Mouse (Mus musculus) liver, postnatal 0 days (tissue): Measurements from ENCODE around the gene Cep295. TPM values are rescaled to one million over a fixed set of nuclear protein-coding genes. Genes with fewer than 3 reads are reported as not detected.
"Not testable (repeated sequence)": the region's sequence is repeated elsewhere in the genome, so short reads cannot be mapped to it uniquely, and the experiment has no call there.

Experiments
- ATAC-seq: fragments of 200-750 bp; cut with Nextera tagmentation; 2 replicates; pipeline ENCODE4 v1.8.0; 2017; ENCODE audit warnings: mild to moderate bottlenecking, moderate library complexity
- DNase-seq: peaks from one replicate; pipeline ENCODE4 v3.0.0-alpha.2; 2016
- H3K27ac ChIP-seq: fragments of 300-500 bp; sonication (generic); 2 replicates; pipeline ENCODE4 v1.5.1; 2014; ENCODE audit warnings: antibody characterized with exemption, moderate library complexity, mild to moderate bottlenecking, low read depth
- H3K27me3 ChIP-seq: fragments of 300-500 bp; sonication (generic); 2 replicates; pipeline ENCODE4 v1.6.1; 2014; ENCODE audit warnings: low read length, control low read depth, mixed read lengths; ENCODE audit not compliant: insufficient read depth
- H3K36me3 ChIP-seq: fragments of 300-500 bp; sonication (generic); replicated peaks from 2 replicates; pipeline ENCODE4 v1.6.1; 2014; ENCODE audit warnings: mild to moderate bottlenecking, control low read depth, low read length, moderate library complexity, mixed read lengths; ENCODE audit not compliant: insufficient read depth
- H3K4me1 ChIP-seq: fragments of 300-500 bp; sonication (generic); 2 replicates; pipeline ENCODE4 v1.6.1; 2014; ENCODE audit warnings: antibody characterized with exemption, mild to moderate bottlenecking, control low read depth; ENCODE audit not compliant: insufficient read depth
- H3K4me2 ChIP-seq: fragments of 300-500 bp; sonication (generic); 2 replicates; pipeline ENCODE4 v1.6.1; 2014; ENCODE audit warnings: low read depth, mild to moderate bottlenecking, low read length, moderate library complexity, mixed read lengths
- H3K4me3 ChIP-seq: fragments of 300-500 bp; sonication (generic); 2 replicates; pipeline ENCODE4 v1.5.1; 2014; ENCODE audit warnings: low read depth, low read length
- H3K9ac ChIP-seq: fragments of 300-500 bp; sonication (generic); replicated peaks from 2 replicates; pipeline ENCODE4 v1.6.1; 2014; ENCODE audit warnings: mild to moderate bottlenecking, moderate library complexity
- H3K9me3 ChIP-seq: fragments of 300-500 bp; sonication (generic); 2 replicates; pipeline ENCODE4 v1.6.1; 2016; ENCODE audit warnings: mild to moderate bottlenecking, control low read depth, low read length, mixed read lengths
- CTCF ChIP-seq: sonication (generic); IDR thresholded peaks from 2 replicates; pipeline ENCODE4 v1.5.1; 2016; ENCODE audit warnings: antibody characterized with exemption, low read depth
- EP300 ChIP-seq: IDR thresholded peaks from 2 replicates; pipeline ENCODE4 v1.6.1; 2016; ENCODE audit warnings: antibody characterized with exemption, low read depth, mild to moderate bottlenecking
- WGBS: fragments of 180-500 bp; shearing (Covaris S2); extraction: QIAGEN DNeasy Blood & Tissue Kit; methylation state at CpG from one replicate; pipeline ENCODE4 v1.1.7; 2014; ENCODE audit not compliant: insufficient replicate concordance; 5-methylcytosine and 5-hydroxymethylcytosine counted together
- polyA plus RNA-seq: library from polyadenylated mRNA; unstranded; fragments of >200 nt; fragmentation: Nextera tagmentation; extraction: Ambion mirVana; gene quantifications from 2 replicates; pipeline ENCODE4 v1.2.1, GENCODE M21; 2015

Gene Cep295
- polyA plus RNA-seq, 1 experiment from 2014 or later, result 4.8 TPM

DNA sequence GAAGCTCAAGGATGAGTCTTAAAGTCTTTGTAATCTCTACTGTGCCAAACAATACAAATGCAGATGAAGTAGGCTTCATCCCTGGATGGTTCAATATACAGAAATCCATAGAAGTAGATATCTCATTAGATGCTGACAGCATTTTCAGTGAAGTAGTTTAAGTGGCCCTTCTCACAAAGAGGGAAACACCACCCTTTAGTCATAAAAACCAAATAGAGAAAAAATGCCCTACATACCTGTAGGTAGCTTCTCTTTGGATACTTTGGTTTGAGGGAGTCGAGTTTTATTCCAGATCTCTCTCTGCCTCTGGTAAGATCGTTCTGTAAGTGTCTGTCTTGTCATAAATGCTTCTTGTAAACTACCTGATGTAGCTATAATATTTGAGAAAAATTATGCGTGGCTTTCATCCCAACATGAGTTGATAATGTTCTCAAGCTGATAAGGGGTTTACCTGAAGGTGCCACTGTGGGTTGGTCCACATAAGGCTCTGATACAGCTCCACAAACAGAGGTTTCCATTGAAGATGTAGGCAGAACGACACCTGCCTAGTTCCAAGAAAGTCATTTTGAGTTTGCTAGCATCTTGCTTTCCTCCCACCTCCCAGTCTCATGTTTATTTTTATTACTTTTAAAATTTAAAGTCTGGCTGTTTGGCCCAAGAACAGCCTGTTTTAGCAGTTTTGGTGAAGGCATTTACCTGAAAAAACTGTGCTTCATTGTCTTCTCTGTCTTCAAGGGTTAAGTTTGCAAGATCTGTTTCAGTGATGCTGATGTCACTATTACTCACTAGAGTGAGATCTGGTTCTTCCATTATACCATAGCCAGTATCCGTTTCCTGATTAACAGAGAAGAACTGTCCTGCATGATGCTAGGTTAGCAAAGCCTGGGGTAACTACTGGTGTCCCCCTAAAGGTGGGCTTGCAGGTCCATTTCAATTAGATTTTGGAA is 40.1 kb downstream of the Cep295 start:
- Histone ChIP-seq H3K4me1 (no peaks in the 10 kb centered on the region), H3K4me2 (no peak overlapping the region), H3K36me3 (peaks cover 58% of the 10 kb centered on the region), H3K9me3 (no peaks in the 10 kb centered on the region), H3K4me3 (no peak overlapping the region), H3K27me3 (no peaks in the 10 kb centered on the region), H3K27ac (no peak overlapping the region), H3K9ac (no peak overlapping the region)
- ATAC-seq (0 out of 2 replicates have a peak, but pooled peaks have one; percentile 27), DNase-seq (no peak)
- TF ChIP-seq CTCF (no peak), EP300 (no peak)
- WGBS, result 55% methylated on average over 5 of the region's 5 CpGs

DNA sequence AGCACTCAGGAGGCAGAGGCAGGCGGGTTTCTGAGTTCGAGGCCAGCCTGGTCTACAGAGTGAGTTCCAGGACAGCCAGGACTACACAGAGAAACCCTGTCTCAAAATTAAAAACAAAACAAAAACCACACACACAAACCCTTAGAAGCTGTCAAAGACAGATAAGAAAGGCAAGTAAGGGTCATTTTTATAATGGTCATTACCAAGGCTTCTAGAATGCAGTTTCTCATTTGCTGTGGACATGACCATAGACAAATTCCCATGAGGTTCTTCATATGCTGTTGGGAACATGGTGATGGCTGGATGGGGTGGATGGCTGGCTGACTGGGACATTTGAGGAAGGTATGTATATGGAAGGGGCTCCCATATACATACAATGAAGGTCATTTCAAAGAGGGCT is 41.3 kb downstream of the Cep295 start:
- H3K9ac ChIP-seq, DNase-seq, ATAC-seq, H3K27ac ChIP-seq, H3K4me2 ChIP-seq, H3K4me3 ChIP-seq, H3K27me3 ChIP-seq, H3K4me1 ChIP-seq, H3K9me3 ChIP-seq: not testable (repeated sequence)
- 90% methylated on average over 1 of the region's 2 CpGs for WGBS
- peaks cover 54% of the 10 kb centered on the region for H3K36me3 ChIP-seq

DNA sequence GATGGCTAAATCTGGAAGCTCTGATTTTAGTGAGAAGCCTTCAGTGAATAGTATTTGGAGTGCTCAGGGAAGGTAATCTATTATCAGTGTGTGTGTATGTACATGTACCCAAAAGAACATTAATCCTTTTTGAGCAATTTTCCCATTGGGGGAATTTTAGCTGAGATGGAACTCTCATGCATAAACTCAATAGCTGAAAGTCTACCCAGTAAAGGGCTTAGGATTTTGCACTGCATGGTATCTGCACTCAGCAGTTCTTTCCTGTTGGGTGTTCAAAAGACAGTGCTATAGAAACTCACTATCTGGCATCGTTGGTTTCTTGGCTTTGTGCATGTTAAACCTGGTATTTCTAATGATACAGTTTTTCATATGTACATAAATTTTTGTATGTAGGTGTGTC is 43.0 kb downstream of the Cep295 start:
- ATAC-seq, result no peak

GRCm38 (mm10) chr9:15313633-15314032 is 44.0 kb downstream of the Cep295 start:
- 75% methylated on average over 5 of the region's 5 CpGs for WGBS
- H3K9me3 ChIP-seq, result no peaks in the 10 kb centered on the region
- ATAC-seq (no peak), DNase-seq (no peak)
- TF ChIP-seq EP300 (no peak), CTCF (no peak)
- no peak overlapping the region for H3K4me3 ChIP-seq
- H3K27me3 ChIP-seq, result no peaks in the 10 kb centered on the region
- H3K4me1 ChIP-seq, result peaks cover 6% of the 10 kb centered on the region; the same call in 1 of the 2 replicates
- H3K4me2 ChIP-seq, result no peak overlapping the region
- no peak overlapping the region for H3K27ac ChIP-seq
- H3K9ac ChIP-seq, result no peak overlapping the region
- H3K36me3 ChIP-seq, result peaks cover 77% of the 10 kb centered on the region

More for the DNA sequence above, 43.0 kb downstream of the Cep295 start:
- no peak overlapping the region for H3K27ac ChIP-seq
- no peaks in the 10 kb centered on the region for H3K27me3 ChIP-seq
- H3K4me3 ChIP-seq, result no peak overlapping the region
- no peak for DNase-seq
- 82% methylated on average over 1 of the region's 1 CpGs for WGBS
- no peaks in the 10 kb centered on the region for H3K9me3 ChIP-seq
- H3K4me1 ChIP-seq, result no peaks in the 10 kb centered on the region
- H3K4me2 ChIP-seq, result no peak overlapping the region
- no peak overlapping the region for H3K9ac ChIP-seq
- no peak for TF ChIP-seq EP300
- no peak for TF ChIP-seq CTCF
- peaks cover 68% of the 10 kb centered on the region for H3K36me3 ChIP-seq

DNA sequence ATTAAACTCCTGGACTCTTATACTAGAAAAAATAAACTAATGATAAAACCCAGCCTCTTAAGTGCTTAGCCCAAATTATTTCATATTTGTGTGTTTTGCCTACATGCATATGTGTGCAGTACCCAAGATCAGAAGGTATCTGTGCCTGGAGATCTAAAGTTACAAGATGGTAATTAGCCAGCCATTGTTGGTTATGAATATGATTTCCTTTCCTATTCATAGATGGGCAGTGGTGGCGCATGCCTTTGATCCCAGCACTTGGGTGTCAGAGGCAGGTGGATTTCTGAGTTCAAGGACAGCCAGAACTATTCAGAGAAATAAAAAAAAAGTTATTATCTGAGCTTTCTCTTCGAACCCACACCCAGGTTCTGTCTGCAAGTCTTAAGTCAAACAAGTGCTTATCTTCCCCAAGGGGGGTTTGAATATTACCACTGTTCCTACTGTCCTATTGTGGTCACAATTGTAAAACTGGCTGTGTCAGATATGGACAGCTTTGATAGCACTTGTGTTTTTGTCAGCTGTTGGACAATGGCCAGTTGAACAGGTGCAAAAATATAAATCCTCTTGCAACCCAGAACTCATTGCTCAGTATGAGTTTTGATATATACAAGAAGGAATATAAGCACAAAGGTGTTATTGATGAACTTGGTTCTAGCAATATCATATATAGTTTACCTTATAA is 45.4 kb downstream of the Cep295 start:
- WGBS, result 65% methylated on average over 2 of the region's 2 CpGs
- no peak overlapping the region for H3K9ac ChIP-seq
- peaks cover 72% of the 10 kb centered on the region for H3K36me3 ChIP-seq
- H3K4me2 ChIP-seq, result no peak overlapping the region
- peak; percentile 29; the same call in 1 of the 2 replicates for ATAC-seq
- no peak overlapping the region for H3K4me3 ChIP-seq
- TF ChIP-seq CTCF (no peak), EP300 (no peak; the same call in 1 of the 2 replicates)
- no peak for DNase-seq
- H3K9me3 ChIP-seq, result no peaks in the 10 kb centered on the region
- no peaks in the 10 kb centered on the region for H3K27me3 ChIP-seq
- H3K4me1 ChIP-seq, result peaks cover 12% of the 10 kb centered on the region
- H3K27ac ChIP-seq, result no peak overlapping the region

DNA sequence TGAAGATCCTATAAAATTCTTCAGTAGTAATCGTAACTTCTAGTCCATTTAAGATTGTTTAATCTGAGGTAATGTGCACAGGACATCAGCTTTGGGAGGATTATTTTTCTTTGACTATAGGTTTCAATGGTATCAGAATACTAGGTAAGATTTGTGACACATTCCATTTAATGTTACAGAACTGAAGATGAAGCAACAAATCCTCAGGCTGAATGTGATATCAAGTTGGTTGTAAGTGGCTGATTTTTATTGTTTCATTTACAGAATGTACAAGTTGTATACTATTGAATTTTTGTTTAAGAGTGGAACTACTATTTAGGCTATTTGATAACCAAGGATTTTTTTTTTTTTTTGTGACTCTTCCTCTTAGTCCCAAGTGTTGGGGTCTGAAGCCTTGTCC is 47.4 kb downstream of the Cep295 start:
- ATAC-seq, result no peak
- Histone ChIP-seq H3K27ac (no peak overlapping the region), H3K9me3 (no peaks in the 10 kb centered on the region), H3K27me3 (no peaks in the 10 kb centered on the region), H3K9ac (no peak overlapping the region), H3K4me1 (peaks cover 15% of the 10 kb centered on the region), H3K36me3 (peaks cover 61% of the 10 kb centered on the region), H3K4me3 (no peak overlapping the region), H3K4me2 (no peak overlapping the region)
- TF ChIP-seq CTCF (no peak), EP300 (no peak)
- 89% methylated on average over 1 of the region's 1 CpGs for WGBS
- DNase-seq, result no peak
